Comparison of ENCODE assay signal across 23 mouse cellular contexts in genomic region chr1:189575525-189576240, GRCm38 (mm10).
DNase-seq lines count a peak whose midpoint lies in the region; ATAC-seq and TF ChIP-seq lines count a peak whose summit lies in the region.
"Had no signal": no experiment of that assay in that cellular context is flagged by ENCODE, and none has a peak within 500 bp of the region (broad histone marks: within the 10 kb centered on the region; RNA-seq: fewer than 3 reads in every experiment).

No protein-coding gene starts in this region.

- no peak for ATAC-seq in kidney, embryonic 15.5 days (replicated peaks; ENCODE audit: low FRiP score)
- ATAC-seq in liver, postnatal 0 days, result no peak
- ATAC-seq: forebrain, embryonic 13.5 days; liver, embryonic 12.5 days had no signal

- H3K9me3 ChIP-seq in kidney, embryonic 15.5 days (replicated peaks), result no peaks in the 10 kb centered on the region
- 0 out of 2 replicates have a peak, but pooled peaks cover 3% of the 10 kb centered on the region for H3K9me3 ChIP-seq in heart, embryonic 10.5 days
- H3K9me3 ChIP-seq in liver, postnatal 0 days (ENCODE audit: low read length), result no peaks in the 10 kb centered on the region
- H3K9me3 ChIP-seq: embryonic facial prominence, embryonic 13.5 days; forebrain, embryonic 13.5 days; hindbrain, embryonic 13.5 days; limb, embryonic 13.5 days; midbrain, embryonic 12.5 days had no signal

- H3K4me3 ChIP-seq in gastrocnemius, adult 2 months, result no peak overlapping the region
- H3K4me3 ChIP-seq in kidney, embryonic 15.5 days (replicated peaks), result no peak overlapping the region
- no peak overlapping the region for H3K4me3 ChIP-seq in heart, embryonic 10.5 days
- no peak overlapping the region for H3K4me3 ChIP-seq in liver, postnatal 0 days (ENCODE audit: low read depth, low read length)
- H3K4me3 ChIP-seq: embryonic facial prominence, embryonic 13.5 days; forebrain, embryonic 13.5 days; hindbrain, embryonic 13.5 days; limb, embryonic 13.5 days; liver, embryonic 12.5 days; midbrain, embryonic 12.5 days had no signal

- DNase-seq in gastrocnemius, adult 2 months, result no peak
- DNase-seq in gastrocnemius, adult 8-10 months (ENCODE audit: low spot score in 2 of 2), result no peak
- DNase-seq in kidney, postnatal 4 days, result no peak
- no peak for DNase-seq in heart, embryonic 10.5 days (ENCODE audit: low spot score)
- peak; percentile 10 for DNase-seq in heart, postnatal 25 days (ENCODE audit: low spot score)
- DNase-seq in liver, postnatal 0 days, result no peak
- DNase-seq in cerebellum, postnatal 14 days, result no peak
- DNase-seq: adrenal gland, postnatal 14 days; cerebellum, adult 2 months; cerebellum, postnatal 36 days; gastrocnemius, postnatal 10 days; lung, adult 2 months; lung, postnatal 14 days; right cerebral cortex, postnatal 14 days; spleen, adult 18-20 months; thymus, postnatal 14 days had no signal

- H3K4me1 ChIP-seq in kidney, embryonic 15.5 days, result peaks cover 12% of the 10 kb centered on the region
- 0 out of 2 replicates have a peak, but pooled peaks cover 5% of the 10 kb centered on the region for H3K4me1 ChIP-seq in heart, embryonic 10.5 days
- no peaks in the 10 kb centered on the region for H3K4me1 ChIP-seq in liver, postnatal 0 days (ENCODE audit: insufficient read depth)
- H3K4me1 ChIP-seq: forebrain, embryonic 13.5 days; hindbrain, embryonic 13.5 days; limb, embryonic 13.5 days; liver, embryonic 12.5 days; midbrain, embryonic 12.5 days had no signal

- 85% methylated on average over 10 of the region's 10 CpGs for WGBS in kidney, embryonic 15.5 days
- WGBS in heart, embryonic 10.5 days, result 79% methylated on average over 10 of the region's 10 CpGs
- WGBS in liver, postnatal 0 days (ENCODE audit: insufficient replicate concordance), result 69% methylated on average over 10 of the region's 10 CpGs

- no peaks in the 10 kb centered on the region for H3K27me3 ChIP-seq in kidney, embryonic 15.5 days
- H3K27me3 ChIP-seq in heart, embryonic 10.5 days (ENCODE audit: insufficient read depth, poor library complexity, severe bottlenecking), result no peaks in the 10 kb centered on the region
- H3K27me3 ChIP-seq in liver, postnatal 0 days (ENCODE audit: insufficient read depth, low read length), result no peaks in the 10 kb centered on the region
- H3K27me3 ChIP-seq: embryonic facial prominence, embryonic 13.5 days; forebrain, embryonic 13.5 days; hindbrain, embryonic 13.5 days; limb, embryonic 13.5 days; liver, embryonic 12.5 days; midbrain, embryonic 12.5 days had no signal

- no peak overlapping the region for H3K9ac ChIP-seq in kidney, embryonic 15.5 days
- no peak overlapping the region for H3K9ac ChIP-seq in liver, postnatal 0 days (replicated peaks)
- H3K9ac ChIP-seq: embryonic facial prominence, embryonic 13.5 days; forebrain, embryonic 13.5 days; hindbrain, embryonic 13.5 days; limb, embryonic 13.5 days; liver, embryonic 12.5 days; midbrain, embryonic 12.5 days had no signal

- intact Hi-C loops in gastrocnemius, adult 2 months (cut with DNase I), result no loop called here
- intact Hi-C loops in heart, postnatal 25 days (cut with DNase I), result loop anchor here (10.0 kb wide), 1 partner anchor 261 kb away; no protein-coding TSS in a partner anchor

- peak overlapping the region; percentile 49; the same call in 1 of the 2 replicates for H3K27ac ChIP-seq in gastrocnemius, adult 2 months
- H3K27ac ChIP-seq in kidney, embryonic 15.5 days, result peak overlapping the region; percentile 74
- peak overlapping the region; percentile 56; the same call in 1 of the 2 replicates for H3K27ac ChIP-seq in heart, embryonic 10.5 days
- no peak overlapping the region for H3K27ac ChIP-seq in liver, postnatal 0 days (ENCODE audit: low read depth)
- H3K27ac ChIP-seq: embryonic facial prominence, embryonic 13.5 days; forebrain, embryonic 13.5 days; hindbrain, embryonic 13.5 days; limb, embryonic 13.5 days; liver, embryonic 12.5 days; midbrain, embryonic 12.5 days had no signal

- H3K36me3 ChIP-seq in kidney, embryonic 15.5 days, result no peaks in the 10 kb centered on the region
- no peaks in the 10 kb centered on the region for H3K36me3 ChIP-seq in heart, embryonic 10.5 days
- no peaks in the 10 kb centered on the region for H3K36me3 ChIP-seq in liver, postnatal 0 days (replicated peaks; ENCODE audit: insufficient read depth, low read length)
- H3K36me3 ChIP-seq: embryonic facial prominence, embryonic 13.5 days; hindbrain, embryonic 13.5 days; limb, embryonic 13.5 days; liver, embryonic 12.5 days; midbrain, embryonic 12.5 days had no signal

- no peak for TF ChIP-seq CTCF in gastrocnemius, adult 2 months (IDR thresholded peaks at IDR 0.05)
- no peak for TF ChIP-seq CTCF in liver, postnatal 0 days (IDR thresholded peaks at IDR 0.05; ENCODE audit: low read depth)

- H3K4me2 ChIP-seq in kidney, embryonic 15.5 days, result no peak overlapping the region
- H3K4me2 ChIP-seq in liver, postnatal 0 days (ENCODE audit: low read depth, low read length), result no peak overlapping the region
- H3K4me2 ChIP-seq: embryonic facial prominence, embryonic 13.5 days; forebrain, embryonic 13.5 days; hindbrain, embryonic 13.5 days; limb, embryonic 13.5 days; liver, embryonic 12.5 days; midbrain, embryonic 12.5 days had no signal

- TF ChIP-seq EP300 in liver, postnatal 0 days (IDR thresholded peaks at IDR 0.05; ENCODE audit: low read depth), result no peak
